Mouse (Mus musculus): ENCODE results near the gene Eps15l1.

Eps15l1 gene

DNA sequence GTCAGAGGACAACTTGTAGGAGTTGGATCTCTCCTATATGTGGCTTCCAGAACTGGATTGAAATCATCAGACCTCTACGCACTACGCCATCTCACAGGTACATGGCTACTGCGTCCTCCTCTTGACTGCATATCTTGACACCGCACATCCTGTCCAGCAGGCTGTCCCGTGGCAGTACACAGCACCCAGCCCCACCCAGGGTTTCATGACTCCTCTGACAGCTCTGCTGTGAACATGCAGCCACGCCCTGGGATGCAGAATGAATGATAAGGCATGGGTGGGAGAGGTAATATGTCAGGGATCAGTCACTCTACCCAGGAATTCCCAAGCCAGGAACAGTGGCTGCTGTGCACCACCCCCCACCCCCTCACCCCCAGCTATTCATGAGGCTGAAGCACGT, 7.4 kb downstream of the Eps15l1 start:
- no peak for DNase-seq (ENCODE audit: low spot score)

DNA sequence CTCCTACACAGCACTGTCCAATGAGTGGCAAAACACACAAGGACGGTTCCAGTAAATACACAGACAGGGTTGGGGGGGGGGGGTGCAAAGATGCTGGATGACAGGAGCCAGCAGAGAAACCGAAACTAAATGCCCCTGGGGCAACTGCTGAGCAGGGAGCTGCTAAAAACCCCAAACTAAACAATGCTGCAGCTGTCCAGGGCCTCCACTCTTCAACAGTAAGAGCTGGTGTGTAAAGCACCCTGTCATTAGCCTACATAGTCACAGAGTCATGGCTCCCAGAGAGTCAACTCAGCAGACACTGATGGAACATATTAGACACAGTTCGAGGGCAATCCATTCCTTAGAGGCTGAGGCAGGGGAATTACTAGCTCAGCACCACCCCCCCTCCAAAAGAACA, 11.8 kb downstream of the Eps15l1 start:
- no peak for DNase-seq (ENCODE audit: low spot score)

GRCm38 (mm10) chr8:72407878-72408277, 13.4 kb downstream of the Eps15l1 start:
- no peak for DNase-seq (ENCODE audit: low spot score)

DNA sequence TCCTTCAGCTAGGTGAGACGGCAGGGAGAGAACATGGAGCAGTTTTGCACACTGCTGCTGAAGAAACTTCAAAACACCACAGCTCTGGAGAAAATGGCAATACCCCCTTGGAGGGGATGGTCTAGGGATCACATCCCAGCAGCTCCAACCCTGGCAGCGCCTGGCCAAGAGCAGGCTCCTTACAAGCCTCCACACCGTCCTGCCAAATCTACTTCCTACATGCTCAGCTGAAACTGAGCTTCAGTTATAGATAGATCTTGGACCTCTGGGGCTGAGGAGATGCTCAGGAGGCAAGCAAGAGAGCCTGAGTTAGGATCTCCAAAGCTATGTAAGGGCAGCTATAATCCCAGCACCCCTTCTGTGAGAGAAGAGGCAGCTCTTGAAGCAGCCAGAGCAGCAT, 18.3 kb downstream of the Eps15l1 start:
- no peak for DNase-seq (ENCODE audit: low spot score)

- DNase-seq (ENCODE audit: low spot score), result no peak
Measured at GRCm38 (mm10) chr8:72401381-72401780, 19.9 kb downstream of the Eps15l1 start.

GRCm38 (mm10) chr8:72385737-72386136, 35.5 kb downstream of the Eps15l1 start:
- no peak for DNase-seq (ENCODE audit: low spot score)

- no peak for DNase-seq (ENCODE audit: low spot score)
Measured at GRCm38 (mm10) chr8:72382395-72382794, 38.9 kb downstream of the Eps15l1 start.

- DNase-seq (ENCODE audit: low spot score), result no peak
Measured at GRCm38 (mm10) chr8:72380656-72381055, 40.6 kb downstream of the Eps15l1 start.

DNA sequence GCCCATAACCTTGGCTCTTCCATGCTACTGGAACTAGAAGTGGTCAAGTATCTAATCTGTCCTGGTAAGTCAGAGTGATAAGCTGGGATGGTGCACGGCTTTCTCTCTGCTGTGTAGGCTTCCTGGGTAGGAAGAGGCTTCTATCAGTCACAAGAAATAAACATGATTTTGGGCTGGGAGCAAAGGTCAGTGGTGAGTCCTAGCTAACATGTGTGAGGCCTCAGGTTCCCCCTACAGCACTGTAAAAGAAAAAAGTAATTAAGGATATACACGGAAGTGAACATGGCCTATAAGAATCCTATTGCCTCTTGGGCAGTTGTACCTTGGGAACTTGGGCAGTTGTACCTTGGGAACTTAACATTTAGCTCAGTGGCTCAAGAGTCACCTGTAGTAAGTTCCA, 44.4 kb downstream of the Eps15l1 start:
- no peak for DNase-seq (ENCODE audit: low spot score)

DNA sequence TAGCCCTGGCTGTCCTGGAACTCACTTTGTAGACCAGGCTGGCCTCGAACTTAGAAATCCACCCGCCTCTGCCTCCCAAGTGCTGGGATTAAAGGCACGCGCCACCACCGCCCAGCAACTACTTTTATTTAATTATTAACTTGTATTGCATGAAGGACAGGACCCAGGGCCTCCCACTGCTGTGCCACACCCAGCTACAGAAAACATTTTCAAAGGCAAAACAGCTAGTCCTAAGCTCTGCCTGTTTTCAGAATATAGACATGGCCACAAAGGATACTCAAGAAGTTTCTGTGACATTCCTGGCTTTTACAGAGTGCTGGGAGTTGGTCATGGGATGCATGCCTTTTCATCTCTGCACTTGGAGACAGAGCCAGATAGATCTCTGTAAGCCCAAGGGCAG, 45.0 kb downstream of the Eps15l1 start:
- no peak for DNase-seq (ENCODE audit: low spot score)

GRCm38 (mm10) chr8:72375161-72375560, 46.1 kb downstream of the Eps15l1 start:
- DNase-seq (ENCODE audit: low spot score), result no peak

GRCm38 (mm10) chr8:72372311-72372710, 48.9 kb downstream of the Eps15l1 start:
- DNase-seq (ENCODE audit: low spot score), result no peak

DNA sequence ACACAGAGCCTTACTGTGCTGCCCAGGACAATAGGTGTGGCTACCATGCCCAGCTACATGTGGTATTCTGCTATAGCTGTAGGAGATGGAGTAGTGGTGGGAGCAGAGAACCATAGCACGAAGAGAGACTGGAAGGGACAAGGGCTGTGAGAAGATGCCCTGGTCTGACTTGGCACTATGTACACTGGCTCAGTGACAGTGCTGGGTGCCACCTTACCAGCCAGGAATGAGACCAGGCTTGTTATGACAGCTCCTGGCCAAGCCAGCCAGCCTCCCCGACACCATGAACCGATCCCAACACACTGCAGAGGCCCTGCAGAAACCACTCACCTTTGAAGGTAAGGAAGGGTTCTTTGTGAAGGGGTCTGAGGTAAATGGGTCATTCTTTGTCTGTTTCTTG, 49.9 kb downstream of the Eps15l1 start:
- DNase-seq (ENCODE audit: low spot score), result no peak

GRCm38 (mm10) chr8:72366435-72366834, 54.8 kb downstream of the Eps15l1 start:
- no peak for DNase-seq (ENCODE audit: low spot score)

DNA sequence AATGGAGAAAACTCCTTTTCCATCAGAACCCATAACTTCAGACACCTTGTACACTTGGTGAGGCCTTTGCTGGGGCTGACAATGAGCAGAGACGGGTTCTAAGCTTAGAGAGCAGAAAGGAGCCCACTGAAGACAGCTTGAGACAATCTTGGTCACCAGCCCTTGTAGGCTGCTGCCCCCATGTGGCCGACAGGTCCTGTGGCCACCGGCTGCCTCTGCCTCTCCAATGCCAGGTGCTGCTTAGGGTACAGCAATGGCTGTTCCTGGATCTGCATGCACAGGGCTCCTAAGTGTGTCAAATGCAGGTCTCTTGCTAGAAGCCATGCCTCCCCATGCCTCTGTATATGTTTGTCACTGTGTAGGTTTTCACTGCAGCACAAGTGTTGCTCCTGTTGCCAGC, 55.4 kb downstream of the Eps15l1 start:
- DNase-seq (ENCODE audit: low spot score), result peak; percentile 55

DNA sequence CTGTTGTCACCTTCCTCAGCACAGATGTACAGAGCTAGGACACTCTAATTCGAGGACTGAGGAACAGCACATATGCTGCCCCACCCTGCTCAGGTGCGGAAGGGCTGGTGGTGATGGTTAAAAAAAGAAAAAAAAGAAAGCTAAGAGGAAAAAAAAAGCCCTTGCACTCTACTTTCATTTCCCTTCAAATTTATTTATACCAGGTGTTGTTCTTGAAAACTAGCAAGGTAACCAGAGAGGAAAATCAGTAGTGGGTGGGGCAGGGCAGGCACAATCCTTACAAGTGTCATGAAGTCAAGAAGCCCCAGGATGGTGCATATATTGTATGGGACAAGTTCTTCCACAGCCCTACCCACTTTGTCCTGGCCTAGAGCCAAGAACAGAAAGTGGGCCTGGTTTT, 56.2 kb downstream of the Eps15l1 start:
- no peak for DNase-seq (ENCODE audit: low spot score)

DNA sequence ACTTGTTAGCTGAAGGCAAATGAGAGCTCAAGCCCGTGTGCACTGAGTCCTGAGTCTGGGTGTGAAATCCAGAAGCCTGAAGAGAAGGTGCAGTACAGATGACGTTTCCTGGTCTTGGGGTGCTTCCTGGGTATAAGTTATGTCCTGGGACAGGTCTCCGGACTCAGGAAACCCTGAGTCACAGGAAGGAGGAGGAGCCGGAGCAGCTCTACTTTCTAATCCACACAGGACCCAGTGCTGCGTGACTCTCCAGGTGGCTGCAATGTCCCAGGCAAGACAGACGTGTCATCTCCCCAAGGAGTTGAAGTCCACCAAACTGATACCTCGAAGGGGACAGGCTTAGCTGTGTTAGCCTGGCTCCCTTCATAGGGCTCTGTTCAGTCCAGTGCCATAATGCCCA, 57.8 kb downstream of the Eps15l1 start:
- no peak for DNase-seq (ENCODE audit: low spot score)

- no peak for DNase-seq (ENCODE audit: low spot score)
Measured at GRCm38 (mm10) chr8:72362754-72363153, 58.5 kb downstream of the Eps15l1 start.

DNA sequence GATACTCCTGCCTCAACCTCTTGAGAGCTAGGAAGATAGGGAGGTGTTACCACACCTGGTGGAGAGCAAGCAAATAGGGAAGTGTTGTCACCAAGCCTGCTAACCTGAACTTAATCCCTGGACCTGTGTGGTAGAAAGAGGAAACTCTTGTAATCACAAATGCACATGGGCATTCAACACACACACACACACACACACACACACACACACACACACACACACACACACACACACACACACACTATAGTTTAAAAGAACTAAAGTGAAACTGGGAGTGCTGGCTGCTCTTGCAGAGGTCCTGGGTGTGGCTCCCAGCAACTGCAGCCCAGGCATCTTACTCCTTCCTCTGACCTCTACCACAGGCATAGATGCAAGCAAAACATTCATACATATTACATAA, 61.1 kb downstream of the Eps15l1 start:
- DNase-seq (ENCODE audit: low spot score), result no peak

DNA sequence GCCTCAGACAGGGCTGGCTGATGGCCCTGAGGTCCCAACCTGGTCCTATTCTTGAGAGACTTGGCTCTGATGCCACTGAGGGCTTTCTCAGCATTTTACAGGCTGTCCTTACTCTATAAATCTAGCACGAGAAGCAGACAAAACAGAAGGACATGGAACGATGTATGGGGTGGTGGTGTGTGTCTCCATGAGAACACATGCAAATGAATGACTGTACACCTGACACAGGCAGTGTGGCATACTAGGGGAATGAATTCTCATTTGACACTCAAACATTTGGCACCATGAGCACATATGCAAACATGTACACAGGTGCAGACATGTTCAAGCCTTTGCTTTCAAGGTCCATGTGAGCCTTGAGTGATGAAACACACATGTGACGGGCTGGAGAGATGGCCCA, 64.7 kb downstream of the Eps15l1 start:
- no peak for DNase-seq (ENCODE audit: low spot score)

DNA sequence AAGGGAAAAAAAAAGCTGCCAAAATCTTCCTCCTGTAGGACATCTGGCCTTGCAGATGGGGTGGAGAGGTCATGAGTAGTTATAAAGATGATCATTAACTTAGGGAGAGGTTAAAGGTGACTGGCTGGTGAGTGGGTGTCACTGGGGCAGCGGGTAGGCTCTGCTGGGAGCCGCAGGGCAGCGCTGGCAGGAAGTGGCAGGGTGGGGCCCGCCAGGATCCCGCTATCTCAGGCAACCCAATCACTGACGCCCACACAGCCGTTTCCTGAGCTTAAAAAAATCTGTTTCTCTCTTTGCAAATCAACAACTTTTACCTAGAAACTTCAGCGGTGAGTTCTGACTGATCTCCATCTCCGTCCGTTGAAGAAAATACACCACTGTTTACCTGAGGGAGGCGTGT, 67.0 kb downstream of the Eps15l1 start:
- no peak for DNase-seq (ENCODE audit: low spot score)

DNA sequence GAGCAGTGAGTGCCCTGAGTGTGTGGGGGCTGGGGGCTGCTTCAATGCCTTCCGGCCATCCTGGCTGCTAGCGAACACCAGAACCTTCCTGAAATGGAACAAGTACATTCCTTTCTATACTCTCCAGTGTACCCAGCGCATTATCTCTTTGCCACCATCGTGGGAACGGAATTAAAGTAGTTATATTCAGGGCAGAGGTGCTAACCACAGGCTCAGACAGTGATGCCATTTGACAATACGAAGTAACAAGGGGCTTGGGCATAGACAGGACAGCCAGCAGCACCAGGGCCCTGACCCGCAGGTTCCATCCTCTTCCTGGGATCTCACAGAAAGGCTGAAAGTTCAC, 67.6 kb downstream of the Eps15l1 start:
- DNase-seq (ENCODE audit: low spot score), result no peak

GRCm38 (mm10) chr8:72352951-72353699, 68.1 kb downstream of the Eps15l1 start:
- DNase-seq (ENCODE audit: low spot score), result no peak

DNA sequence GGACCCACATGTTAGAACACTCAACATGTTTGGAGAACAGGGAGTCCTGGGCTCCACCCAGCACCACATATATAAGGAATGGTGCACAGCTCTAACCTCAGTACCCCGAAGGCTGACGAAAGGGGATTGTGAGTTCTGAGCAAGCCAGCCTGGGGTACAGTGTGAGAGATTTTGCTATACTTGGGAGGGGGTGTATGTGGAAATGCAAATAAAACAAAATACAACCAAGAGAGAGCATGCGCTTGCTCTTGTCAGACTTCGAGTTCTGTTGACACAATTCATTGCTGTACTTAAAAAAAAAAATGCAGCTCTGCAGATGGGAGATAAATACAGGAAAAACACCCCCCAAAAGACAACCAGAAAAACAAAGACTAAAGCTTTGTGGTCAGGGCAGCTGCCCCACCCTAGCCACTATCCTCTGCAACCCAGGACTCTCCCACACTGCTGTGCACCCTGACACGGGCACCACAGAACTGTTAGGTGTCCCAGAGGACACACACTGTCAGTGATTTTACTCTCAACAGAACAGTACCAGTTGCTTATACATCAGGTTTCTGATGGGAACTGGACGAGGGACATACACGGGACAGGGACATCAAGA, 69.8 kb downstream of the Eps15l1 start:
- DNase-seq (ENCODE audit: low spot score), result no peak

Data from ovary, adult 18-20 months (tissue).